ENCODE assay signal across 15 mouse cellular contexts in genomic region chr3:55531204-55532044, GRCm38 (mm10). TPM values are rescaled to one million over a fixed set of nuclear protein-coding genes. Genes with fewer than 3 reads are reported as not detected.
DNase-seq lines count a peak whose midpoint lies in the region; ATAC-seq and TF ChIP-seq lines count a peak whose summit lies in the region.
"Had no signal": no experiment of that assay in that cellular context is flagged by ENCODE, and none has a peak within 500 bp of the region (broad histone marks: within the 10 kb centered on the region; RNA-seq: fewer than 3 reads in every experiment).

No protein-coding gene starts in this region.

- WGBS in heart, embryonic 15.5 days: 50% methylated on average over 14 of the region's 14 CpGs
- WGBS in neural tube, embryonic 13.5 days: 68% methylated on average over 14 of the region's 14 CpGs
- WGBS in olfactory bulb, adult 2 months: 45% methylated on average over 14 of the region's 14 CpGs

- H3K27me3 ChIP-seq in heart, embryonic 15.5 days: no peaks in the 10 kb centered on the region
- H3K27me3 ChIP-seq in neural tube, embryonic 13.5 days: no peaks in the 10 kb centered on the region

- H3K9ac ChIP-seq in heart, embryonic 15.5 days: no peak overlapping the region
- H3K9ac ChIP-seq in neural tube, embryonic 13.5 days: no peak overlapping the region

- peak overlapping the region; percentile 45 for H3K4me2 ChIP-seq in heart, embryonic 15.5 days
- H3K4me2 ChIP-seq in neural tube, embryonic 13.5 days: no peak overlapping the region

- H3K36me3 ChIP-seq in heart, embryonic 15.5 days: no peaks in the 10 kb centered on the region
- 0 out of 2 replicates have a peak, but pooled peaks cover 10% of the 10 kb centered on the region for H3K36me3 ChIP-seq in neural tube, embryonic 13.5 days

- ATAC-seq in cerebellum, adult (ENCODE audit: insufficient number of reproducible peaks, low FRiP score, low TSS enrichment): no peak
- ATAC-seq in heart, embryonic 15.5 days (replicated peaks; ENCODE audit: insufficient number of reproducible peaks, insufficient read depth, low FRiP score, low read depth): no peak
- ATAC-seq in neural tube, embryonic 13.5 days (ENCODE audit: low read depth): no peak

- intact Hi-C loops in gastrocnemius, postnatal 36 days (cut with DNase I): no loop called here

- peak; percentile 25 to 37 for DNase-seq in cerebellum, postnatal 10 days
- DNase-seq in heart, adult 8-10 months (ENCODE audit: low spot score): no peak
- no peak for DNase-seq in neural tube, embryonic 10.5 days (ENCODE audit: extremely low spot score, low spot score)
- no peak for DNase-seq in gastrocnemius, postnatal 36 days
- DNase-seq: cerebellum, postnatal 36 days; kidney, adult 11 months had no signal

- TF ChIP-seq CTCF in olfactory bulb, adult 2 months (IDR thresholded peaks at IDR 0.05; ENCODE audit: insufficient read depth, low read depth, low read length): no peak

- no peak for TF ChIP-seq POLR2A in olfactory bulb, adult 2 months (IDR thresholded peaks at IDR 0.05; ENCODE audit: insufficient read depth, low read depth, low read length)

- 0 out of 2 replicates have a peak overlapping the region, but pooled peaks have one; percentile 7 for H3K4me3 ChIP-seq in heart, embryonic 15.5 days
- H3K4me3 ChIP-seq in neural tube, embryonic 13.5 days: no peak overlapping the region
- H3K4me3 ChIP-seq in olfactory bulb, adult 2 months (ENCODE audit: insufficient read depth, low read depth, low read length): no peak overlapping the region
- H3K4me3 ChIP-seq: erythroblast, embryonic 14.5 days had no signal

- no peaks in the 10 kb centered on the region for H3K9me3 ChIP-seq in heart, embryonic 15.5 days (replicated peaks)
- H3K9me3 ChIP-seq in neural tube, embryonic 13.5 days: no peaks in the 10 kb centered on the region

- H3K4me1 ChIP-seq in heart, embryonic 15.5 days (replicated peaks): peaks cover 9% of the 10 kb centered on the region
- peaks cover 66% of the 10 kb centered on the region for H3K4me1 ChIP-seq in neural tube, embryonic 13.5 days (replicated peaks)
- peaks cover 12% of the 10 kb centered on the region for H3K4me1 ChIP-seq in olfactory bulb, adult 2 months (ENCODE audit: control insufficient read depth, insufficient read depth, low read length)

- no peak overlapping the region for H3K27ac ChIP-seq in heart, embryonic 15.5 days
- peak overlapping the region; percentile 33; the same call in 1 of the 2 replicates for H3K27ac ChIP-seq in neural tube, embryonic 13.5 days (replicated peaks)
- H3K27ac ChIP-seq in olfactory bulb, adult 2 months (ENCODE audit: insufficient read depth, low read depth, low read length): peak overlapping the region; percentile 56

RNA-seq across cellular contexts. Expression of gene Gm21954, which starts 59.4 kb away (rescaled TPM):
- not detected in 2 replicates for polyA plus RNA-seq in heart, embryonic 15.5 days (2015; fragmentation: Nextera tagmentation; extraction: Ambion mirVana)
- total RNA-seq in heart, adult 8-10 months (2022): not detected
- not detected in 2 replicates for polyA plus RNA-seq in neural tube, embryonic 13.5 days (2015; fragmentation: Nextera tagmentation; extraction: Ambion mirVana)
- not detected in 2 replicates for polyA plus RNA-seq in olfactory bulb, adult 2 months (2012; ENCODE audit: insufficient read depth, insufficient read length, low replicate concordance, missing spikeins)
- not detected for total RNA-seq in gastrocnemius, postnatal 36 days (2021)
- total RNA-seq: gastrocnemius, postnatal 4 days; layer of hippocampus, adult 18-20 months; left cerebral cortex, postnatal 36 days had no signal
- polyA plus RNA-seq: erythroblast, embryonic 14.5 days; lung, embryonic 16.5 days had no signal

Comparison
In these comparisons a context has a peak if more than half of its experiments do, and no peak if none do; other contexts are left out.
1. DNase-seq: peak in cerebellum, postnatal 10 days (2 of 2); none in heart, adult 8-10 months (single experiment), neural tube, embryonic 10.5 days (single experiment) and gastrocnemius, postnatal 36 days (0 of 2).